Mouse (Mus musculus): ENCODE measurements around the gene Tnfrsf17. TPM values are rescaled to one million over a fixed set of nuclear protein-coding genes. Genes with fewer than 3 reads are reported as not detected.

Gene Tnfrsf17
- total and polyA plus RNA-seq, 2 experiments from 2014 or later = 0.20 TPM; not detected in 1

- DNase-seq (ENCODE audit: low spot score) (peak; percentile 93), ATAC-seq (ENCODE audit: low FRiP score) (peak; percentile 97)
- Histone ChIP-seq H3K9ac (replicated peaks; ENCODE audit: low read length, poor library complexity, severe bottlenecking) (peak within 1 kb of the TSS; percentile 89), H3K4me3 (ENCODE audit: low read depth, low read length) (peak within 1 kb of the TSS; percentile 67), H3K36me3 (ENCODE audit: insufficient read depth, low read length) (no peaks in the 10 kb centered on the region), H3K9me3 (ENCODE audit: low read length) (no peaks in the 10 kb centered on the region), H3K27ac (ENCODE audit: low read depth, low read length) (peak within 1 kb of the TSS; percentile 82), H3K27me3 (ENCODE audit: insufficient read depth, low read length) (no peaks in the 10 kb centered on the region), H3K4me1 (ENCODE audit: insufficient read depth, low read length) (0 out of 2 replicates have a peak, but pooled peaks cover 5% of the 10 kb centered on the region), H3K4me2 (ENCODE audit: low read depth, low read length, poor library complexity, severe bottlenecking) (peak within 1 kb of the TSS; percentile 80)
- TF ChIP-seq CTCF (IDR thresholded peaks at IDR 0.05) = 0 out of 2 replicates have a peak, but pooled peaks have one; percentile 10
- 5% methylated on average over 61 of the region's 61 CpGs for WGBS
Observed at GRCm38 (mm10) chr16:11322409-11323323, 9.1 kb downstream of the Tnfrsf17 start, which contains the start of gene Snx29. Gene Snx29, plus strand, starts transcription at chr16:11322908.

- no peaks in the 10 kb centered on the region for H3K27me3 ChIP-seq (ENCODE audit: insufficient read depth, low read length)
- ATAC-seq (ENCODE audit: low FRiP score) (peak; percentile 52), DNase-seq (ENCODE audit: low spot score) (peak; percentile 19)
- H3K27ac ChIP-seq (ENCODE audit: low read depth, low read length) = peak overlapping the region; percentile 82
- TF ChIP-seq CTCF (IDR thresholded peaks at IDR 0.05) = no peak
- H3K4me3 ChIP-seq (ENCODE audit: low read depth, low read length) = peak overlapping the region; percentile 67
- 0 out of 2 replicates have a peak, but pooled peaks cover 5% of the 10 kb centered on the region for H3K4me1 ChIP-seq (ENCODE audit: insufficient read depth, low read length)
- WGBS = 6% methylated on average over 17 of the region's 17 CpGs
- peak overlapping the region; percentile 80 for H3K4me2 ChIP-seq (ENCODE audit: low read depth, low read length, poor library complexity, severe bottlenecking)
- H3K9ac ChIP-seq (replicated peaks; ENCODE audit: low read length, poor library complexity, severe bottlenecking) = peak overlapping the region; percentile 89
- no peaks in the 10 kb centered on the region for H3K36me3 ChIP-seq (ENCODE audit: insufficient read depth, low read length)
- H3K9me3 ChIP-seq (ENCODE audit: low read length) = no peaks in the 10 kb centered on the region
Observed at GRCm38 (mm10) chr16:11323324-11324051, 9.9 kb downstream of the Tnfrsf17 start.

GRCm38 (mm10) chr16:11330081-11330800 lies 16.6 kb downstream of the Tnfrsf17 start:
- WGBS = 94% methylated on average over 3 of the region's 3 CpGs
- no peak overlapping the region for H3K27ac ChIP-seq (ENCODE audit: low read depth, low read length)
- no peak for TF ChIP-seq CTCF (IDR thresholded peaks at IDR 0.05)

GRCm38 (mm10) chr16:11331030-11331429 lies 17.4 kb downstream of the Tnfrsf17 start:
- Histone ChIP-seq H3K27me3 (ENCODE audit: insufficient read depth, low read length) (no peaks in the 10 kb centered on the region), H3K4me2 (ENCODE audit: low read depth, low read length, poor library complexity, severe bottlenecking) (no peak overlapping the region), H3K36me3 (ENCODE audit: insufficient read depth, low read length) (no peaks in the 10 kb centered on the region), H3K27ac (ENCODE audit: low read depth, low read length) (no peak overlapping the region), H3K4me1 (ENCODE audit: insufficient read depth, low read length) (no peaks in the 10 kb centered on the region), H3K9me3 (ENCODE audit: low read length) (no peaks in the 10 kb centered on the region), H3K4me3 (ENCODE audit: low read depth, low read length) (no peak overlapping the region), H3K9ac (replicated peaks; ENCODE audit: low read length, poor library complexity, severe bottlenecking) (no peak overlapping the region)
- WGBS = 78% methylated on average over 1 of the region's 1 CpGs
- no peak for DNase-seq (ENCODE audit: low spot score)
- no peak for TF ChIP-seq CTCF (IDR thresholded peaks at IDR 0.05)
- ATAC-seq (ENCODE audit: low FRiP score) = no peak

More at GRCm38 (mm10) chr16:11330081-11330800, 16.6 kb downstream of the Tnfrsf17 start:
- no peak for ATAC-seq (ENCODE audit: low FRiP score)
- H3K4me1 ChIP-seq (ENCODE audit: insufficient read depth, low read length) = no peaks in the 10 kb centered on the region
- H3K9me3 ChIP-seq (ENCODE audit: low read length) = no peaks in the 10 kb centered on the region
- H3K4me3 ChIP-seq (ENCODE audit: low read depth, low read length) = no peak overlapping the region
- H3K4me2 ChIP-seq (ENCODE audit: low read depth, low read length, poor library complexity, severe bottlenecking) = no peak overlapping the region
- no peaks in the 10 kb centered on the region for H3K27me3 ChIP-seq (ENCODE audit: insufficient read depth, low read length)
- no peak overlapping the region for H3K9ac ChIP-seq (replicated peaks; ENCODE audit: low read length, poor library complexity, severe bottlenecking)
- no peaks in the 10 kb centered on the region for H3K36me3 ChIP-seq (ENCODE audit: insufficient read depth, low read length)
- DNase-seq (ENCODE audit: low spot score) = no peak

- no peak overlapping the region for H3K27ac ChIP-seq (ENCODE audit: low read depth, low read length)
- H3K4me1 ChIP-seq (ENCODE audit: insufficient read depth, low read length) = no peaks in the 10 kb centered on the region
- DNase-seq (ENCODE audit: low spot score) = no peak
- H3K4me2 ChIP-seq (ENCODE audit: low read depth, low read length, poor library complexity, severe bottlenecking) = no peak overlapping the region
- H3K36me3 ChIP-seq (ENCODE audit: insufficient read depth, low read length) = peaks cover 3% of the 10 kb centered on the region; the same call in 1 of the 2 replicates
- no peak for ATAC-seq (ENCODE audit: low FRiP score)
- H3K9me3 ChIP-seq (ENCODE audit: low read length) = no peaks in the 10 kb centered on the region
- no peak for TF ChIP-seq CTCF (IDR thresholded peaks at IDR 0.05)
- no peak overlapping the region for H3K4me3 ChIP-seq (ENCODE audit: low read depth, low read length)
- H3K9ac ChIP-seq (replicated peaks; ENCODE audit: low read length, poor library complexity, severe bottlenecking) = no peak overlapping the region
- no peaks in the 10 kb centered on the region for H3K27me3 ChIP-seq (ENCODE audit: insufficient read depth, low read length)
- WGBS = 89% methylated on average over 4 of the region's 4 CpGs
Observed at GRCm38 (mm10) chr16:11343292-11343815, 29.7 kb downstream of the Tnfrsf17 start.
